Mouse (Mus musculus) ES-E14 (cell line): ENCODE results near the gene Sult1a1. TPM values are rescaled to one million over a fixed set of nuclear protein-coding genes. Genes with fewer than 3 reads are reported as not detected.

Experiments used
- DNase-seq: peaks from one replicate; pipeline ENCODE4 v3.0.0-alpha.2; 2013; ENCODE audit warnings: low read depth, low spot score
- H3K27ac ChIP-seq: 2 replicates; pipeline ENCODE4 v1.5.1; 2012; ENCODE audit warnings: low read depth, mild to moderate bottlenecking, low read length, moderate library complexity, mixed read lengths; ENCODE audit not compliant: poor library complexity, insufficient read depth, severe bottlenecking
- H3K36me3 ChIP-seq: 2 replicates; pipeline ENCODE4 v1.6.1; 2012; ENCODE audit warnings: mild to moderate bottlenecking, low read length, moderate library complexity, mixed read lengths; ENCODE audit not compliant: control insufficient read depth, poor library complexity, insufficient read depth, severe bottlenecking
- H3K4me1 ChIP-seq, 2 experiments: fragments of 150-350 bp in 1 of 2; sonication (generic) in 1 of 2; 2 replicates each; pipeline ENCODE4 v1.6.1; 2012; ENCODE audit warnings: low read length in 2 of 2, mild to moderate bottlenecking in 1 of 2, mixed read lengths in 1 of 2; ENCODE audit not compliant: control insufficient read depth in 2 of 2, insufficient read depth in 2 of 2, poor library complexity in 1 of 2
- H3K4me3 ChIP-seq, 2 experiments: fragments of 150-350 bp in 1 of 2; sonication (generic) in 1 of 2; 2 replicates each; pipeline ENCODE4 v1.5.1; 2012; ENCODE audit warnings: low read length in 2 of 2, low read depth in 1 of 2, mild to moderate bottlenecking in 1 of 2, mixed read lengths in 1 of 2; ENCODE audit not compliant: insufficient read depth in 1 of 2, poor library complexity in 1 of 2, severe bottlenecking in 1 of 2
- H3K9ac ChIP-seq: 2 replicates; pipeline ENCODE4 v1.6.1; 2012; ENCODE audit warnings: low read depth, mild to moderate bottlenecking, low read length, mixed read lengths; ENCODE audit not compliant: poor library complexity, insufficient read depth, severe bottlenecking
- H3K9me3 ChIP-seq: fragments of 150-350 bp; sonication (generic); 2 replicates; pipeline ENCODE4 v1.6.1; 2012; ENCODE audit warnings: low read depth, mild to moderate bottlenecking, low read length; ENCODE audit not compliant: control insufficient read depth, insufficient read depth
- CHD2 ChIP-seq: IDR thresholded peaks from 2 replicates; pipeline ENCODE4 v1.6.1; 2014; ENCODE audit warnings: mild to moderate bottlenecking, low read depth, low read length, inconsistent platforms
- HCFC1 ChIP-seq: IDR thresholded peaks from 2 replicates; pipeline ENCODE4 v1.6.1; 2012; ENCODE audit warnings: low read length, inconsistent platforms, borderline replicate concordance; ENCODE audit not compliant: insufficient read depth
- MAFK ChIP-seq: IDR thresholded peaks from 2 replicates; pipeline ENCODE4 v1.6.1; 2014; ENCODE audit warnings: mild to moderate bottlenecking, low read depth, low read length, inconsistent platforms; ENCODE audit not compliant: insufficient read depth
- ZC3H11A ChIP-seq: IDR thresholded peaks from 2 replicates; pipeline ENCODE4 v1.6.1; 2012; ENCODE audit warnings: low read depth, mild to moderate bottlenecking, inconsistent platforms, low read length, borderline replicate concordance
- ZNF384 ChIP-seq: IDR thresholded peaks from 2 replicates; pipeline ENCODE4 v1.6.1; 2012; ENCODE audit warnings: low read depth, low read length, inconsistent platforms
- in situ Hi-C, 2 experiments: fragments of 600-800 bp; cut with MboI; formaldehyde crosslinking; loops; one replicate each; pipeline ENCODE4 v1.15.1; 2025; ENCODE audit warnings: low sequenced_read_pairs in 2 of 2, inconsistent platforms in 1 of 2; ENCODE audit not compliant: unreplicated experiment in 2 of 2
- total RNA-seq: library from RNA; depleted of rRNA; stranded (reverse); fragments of 300-350 nt; gene quantifications from 2 replicates; pipeline ENCODE4 v1.2.3, GENCODE M21; 2012

The Sult1a1 gene
- total RNA-seq, 1 experiment = 0.22 TPM

DNA sequence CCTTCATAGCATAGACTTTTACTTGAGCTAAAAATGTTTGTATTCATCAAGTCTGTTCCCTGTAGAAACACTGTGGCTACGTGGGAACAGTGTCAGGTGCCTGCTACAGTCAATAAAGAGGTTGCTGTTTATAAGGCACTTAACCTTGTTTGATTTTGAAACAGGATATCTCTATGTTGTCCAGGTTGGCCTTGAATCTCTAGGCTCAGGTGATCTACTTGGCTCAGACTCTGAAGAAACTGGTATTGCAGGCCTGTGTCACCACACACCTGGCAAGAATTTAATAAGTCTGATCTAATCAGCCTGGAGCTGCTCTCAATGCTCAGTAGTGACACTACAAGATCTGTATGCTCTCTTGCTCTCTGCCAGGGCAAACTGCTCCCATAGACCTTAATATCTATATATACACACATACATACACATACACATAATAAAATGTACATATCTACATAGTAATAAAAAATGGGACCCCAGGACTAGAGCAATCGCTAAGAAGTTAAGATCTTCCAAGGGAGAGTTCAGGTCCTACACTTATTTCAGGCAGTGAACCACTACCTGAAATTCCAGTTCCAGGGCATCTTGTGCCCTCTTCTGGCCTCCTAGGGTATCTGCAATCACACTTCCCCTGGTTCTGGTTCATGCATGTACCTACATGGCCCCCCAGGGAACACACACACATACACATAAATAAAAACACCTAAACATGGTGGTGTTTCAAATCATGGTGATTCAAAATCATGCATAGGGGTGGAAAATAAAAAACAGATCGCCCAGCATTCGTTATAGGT is 39.3 kb downstream of the Sult1a1 start:
- DNase-seq = no peak
- Histone ChIP-seq H3K27ac (no peak overlapping the region), H3K9ac (no peak overlapping the region), H3K4me3 (no peak overlapping the region), H3K36me3 (no peaks in the 10 kb centered on the region), H3K4me1 (peaks cover 5 to 11% of the 10 kb centered on the region in 2 experiments; a peak in 2 of 4 replicates), H3K9me3 (no peaks in the 10 kb centered on the region)
- in situ Hi-C loops = no loop called here
- TF ChIP-seq MAFK (no peak), CHD2 (no peak), ZC3H11A (peak; percentile 35; the same call in 1 of the 2 replicates)

DNA sequence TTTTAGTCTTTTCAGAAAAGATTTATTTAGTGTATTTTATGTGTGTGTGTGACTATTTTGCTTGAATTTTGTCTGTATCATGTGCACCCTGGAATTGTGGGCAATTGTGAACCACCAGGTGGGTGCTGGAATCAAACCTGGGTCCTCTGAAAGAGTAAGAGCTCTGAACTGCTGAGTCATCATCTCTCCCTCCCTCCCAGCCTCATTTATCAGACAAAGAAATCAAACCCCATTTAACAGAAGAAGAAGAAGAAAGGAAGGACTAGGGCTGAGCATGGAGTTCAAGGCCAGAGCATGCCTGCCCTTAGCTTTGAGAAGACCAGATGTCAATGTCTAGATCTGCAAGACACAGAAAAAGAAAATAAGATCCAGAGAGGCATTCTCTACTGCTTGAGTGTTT is 40.9 kb downstream of the Sult1a1 start:
- Histone ChIP-seq H3K4me3 (no peak overlapping the region), H3K4me1 (peaks cover 5 to 11% of the 10 kb centered on the region in 2 experiments; a peak in 2 of 4 replicates), H3K36me3 (no peaks in the 10 kb centered on the region), H3K9me3 (no peaks in the 10 kb centered on the region), H3K27ac (no peak overlapping the region), H3K9ac (no peak overlapping the region)
- in situ Hi-C loops = no loop called here
- no peak for DNase-seq
- TF ChIP-seq MAFK (peak; percentile 87), CHD2 (no peak)

DNA sequence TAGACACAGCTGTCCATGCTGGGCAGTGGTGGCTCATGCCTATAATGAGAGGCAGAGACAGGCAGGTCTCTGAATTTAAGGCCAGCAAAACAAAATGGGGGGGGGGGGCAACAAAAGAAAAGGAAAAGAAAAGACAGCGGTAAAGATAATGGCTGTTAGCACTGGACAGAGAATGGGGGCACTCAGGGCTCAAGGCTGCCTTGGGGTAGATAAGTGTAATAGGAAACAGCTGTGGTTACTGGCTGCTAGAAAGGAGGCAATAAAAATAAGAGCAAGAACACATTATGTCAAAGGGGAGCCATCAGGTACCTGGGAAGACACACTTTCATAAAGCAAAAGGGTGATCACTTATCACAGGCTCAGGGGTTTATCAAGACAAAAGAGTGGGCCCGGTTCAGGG is 43.8 kb downstream of the Sult1a1 start:
- Histone ChIP-seq H3K9ac (no peak overlapping the region), H3K4me3 (no peak overlapping the region), H3K36me3 (no peaks in the 10 kb centered on the region), H3K27ac (no peak overlapping the region), H3K4me1 (peaks cover 7 to 15% of the 10 kb centered on the region in 2 experiments; a peak in 2 of 4 replicates), H3K9me3 (no peaks in the 10 kb centered on the region)
- no peak for TF ChIP-seq CHD2
- TF ChIP-seq ZC3H11A = no peak
- no peak for TF ChIP-seq HCFC1
- TF ChIP-seq ZNF384 = no peak
- no peak for TF ChIP-seq MAFK
- no peak for DNase-seq
- in situ Hi-C loops = no loop called here

DNA sequence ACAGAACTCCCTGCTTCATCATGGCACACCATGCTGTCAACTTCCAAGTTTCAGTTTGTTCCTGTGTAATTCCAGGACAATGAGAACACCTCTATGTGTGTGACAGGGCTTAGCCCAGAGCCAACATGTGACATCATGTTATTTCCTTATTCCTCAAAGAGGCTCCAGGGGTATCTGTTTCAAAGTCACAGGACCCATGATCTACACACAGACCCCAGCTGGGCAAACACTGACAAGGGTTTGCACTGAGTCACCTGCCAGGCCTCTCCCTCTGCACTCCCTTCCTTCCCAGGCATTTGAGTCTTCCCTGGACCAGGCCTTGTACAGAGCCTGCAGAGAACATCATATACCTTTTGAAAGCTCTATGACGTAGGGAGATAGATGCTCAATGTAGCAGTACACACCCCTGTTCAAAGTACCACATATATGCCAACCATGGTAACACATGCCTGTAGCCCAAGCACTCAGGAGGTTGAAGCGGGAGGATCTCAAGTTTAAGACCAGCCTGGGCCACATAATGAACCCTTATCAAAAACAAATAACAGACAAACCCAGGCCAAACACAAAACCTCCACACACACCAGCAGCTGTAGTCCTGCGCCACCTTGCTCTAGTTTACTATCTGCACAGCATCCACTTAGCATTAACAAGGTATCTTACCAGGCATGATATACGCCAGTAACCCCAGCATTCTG is 45.3 kb downstream of the Sult1a1 start, which contains the start of gene Nupr1:
Nupr1 (minus strand) TSS at position 38 of the 695 bp plus-strand sequence.
- Histone ChIP-seq H3K4me1 (peaks cover 11 to 18% of the 10 kb centered on the region in 2 experiments), H3K27ac (no peak within 1 kb of the TSS), H3K4me3 (no peak within 1 kb of the TSS), H3K9me3 (no peaks in the 10 kb centered on the region), H3K36me3 (no peaks in the 10 kb centered on the region), H3K9ac (no peak within 1 kb of the TSS)
- DNase-seq = no peak
- in situ Hi-C loops = no loop called here
- no peak for TF ChIP-seq ZNF384
- TF ChIP-seq MAFK = no peak
- TF ChIP-seq ZC3H11A = no peak
- TF ChIP-seq CHD2 = no peak
- TF ChIP-seq HCFC1 = no peak

DNA sequence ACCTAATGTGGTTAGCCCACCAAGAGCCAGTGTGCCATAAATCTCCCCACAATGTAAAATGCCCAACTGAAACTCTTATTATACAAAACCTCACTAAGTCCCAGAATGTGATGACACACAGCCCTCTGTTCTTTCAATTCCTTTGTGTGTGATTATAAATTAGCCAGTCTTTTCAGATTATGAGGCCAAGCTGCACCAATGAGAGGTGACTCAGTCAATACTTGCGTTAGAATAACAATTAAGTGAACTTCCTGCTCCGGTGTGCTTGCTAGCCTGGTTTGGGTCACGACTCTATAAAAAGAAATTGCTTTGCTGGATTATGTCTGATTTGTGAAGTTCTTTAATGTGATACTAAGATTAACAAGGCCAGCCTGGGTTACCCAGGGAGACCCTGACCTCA is 46.3 kb downstream of the Sult1a1 start:
- Histone ChIP-seq H3K36me3 (no peaks in the 10 kb centered on the region), H3K4me1 (peaks cover 10 to 22% of the 10 kb centered on the region in 2 experiments), H3K4me3 (no peak overlapping the region), H3K9me3 (no peaks in the 10 kb centered on the region), H3K27ac (no peak overlapping the region), H3K9ac (no peak overlapping the region)
- DNase-seq = no peak
- in situ Hi-C loops = no loop called here
- no peak for TF ChIP-seq MAFK
- TF ChIP-seq ZNF384 = no peak
- TF ChIP-seq HCFC1 = no peak
- TF ChIP-seq CHD2 = no peak
- TF ChIP-seq ZC3H11A = no peak
